Mouse (Mus musculus): ENCODE data around the gene Wdfy2. TPM values are rescaled to one million over a fixed set of nuclear protein-coding genes. Genes with fewer than 3 reads are reported as not detected.
"Not testable (repeated sequence)": the region's sequence is repeated elsewhere in the genome, so short reads cannot be mapped to it uniquely, and the experiment has no call there.

The Wdfy2 gene
- total and polyA plus RNA-seq, 2 experiments from 2014 or later, result 4.3 to 19.6 TPM

- no peaks in the 10 kb centered on the region for H3K9me3 ChIP-seq (ENCODE audit: low read length)
- H3K4me3 ChIP-seq (ENCODE audit: low read depth, low read length), result no peak overlapping the region
- H3K27ac ChIP-seq (ENCODE audit: low read depth, low read length), result no peak overlapping the region
- H3K4me1 ChIP-seq (ENCODE audit: insufficient read depth, low read length), result no peaks in the 10 kb centered on the region
- DNase-seq (ENCODE audit: low spot score) (no peak), ATAC-seq (ENCODE audit: low FRiP score) (no peak)
- H3K4me2 ChIP-seq (ENCODE audit: low read depth, low read length, poor library complexity, severe bottlenecking), result no peak overlapping the region
- no peak for TF ChIP-seq CTCF (IDR thresholded peaks at IDR 0.05)
- H3K27me3 ChIP-seq (ENCODE audit: insufficient read depth, low read length), result no peaks in the 10 kb centered on the region
- no peaks in the 10 kb centered on the region for H3K36me3 ChIP-seq (ENCODE audit: insufficient read depth, low read length)
- H3K9ac ChIP-seq (replicated peaks; ENCODE audit: low read length, poor library complexity, severe bottlenecking), result no peak overlapping the region
- WGBS, result 53% methylated on average over 6 of the region's 6 CpGs
Observed at GRCm38 (mm10) chr14:62829291-62829690, 8.2 kb upstream of the Wdfy2 start.

DNA sequence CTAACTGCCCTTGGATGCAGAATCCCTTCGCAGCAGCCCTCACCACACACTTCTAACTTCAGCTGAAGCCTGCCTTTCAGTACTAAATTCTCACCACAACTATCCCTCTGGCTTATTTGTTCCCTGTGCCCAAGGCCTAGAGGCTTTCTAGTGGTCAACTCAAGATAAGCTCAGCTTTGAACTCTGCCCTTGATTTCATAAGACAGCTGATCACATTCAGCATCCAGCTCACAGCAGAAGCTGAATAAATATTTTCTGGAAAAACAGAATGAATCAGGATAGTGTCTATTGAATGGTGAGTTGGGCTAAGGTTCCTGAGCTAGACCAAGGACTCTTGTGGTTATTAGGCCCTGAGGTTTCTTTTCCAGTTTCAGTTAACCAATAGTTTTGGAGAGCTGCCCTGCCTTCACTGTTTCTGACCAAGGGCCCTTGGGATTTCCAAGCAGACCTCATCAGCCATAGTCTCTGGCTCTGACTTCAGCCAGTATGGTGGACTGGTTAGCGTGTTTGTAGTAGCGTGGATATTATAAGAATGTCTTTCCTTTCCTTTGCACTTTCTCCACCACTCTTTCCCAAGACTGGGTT, 5.7 kb upstream of the Wdfy2 start:
- Histone ChIP-seq H3K9me3 (ENCODE audit: low read length) (no peaks in the 10 kb centered on the region), H3K4me2 (ENCODE audit: low read depth, low read length, poor library complexity, severe bottlenecking) (no peak overlapping the region), H3K27ac (ENCODE audit: low read depth, low read length) (no peak overlapping the region), H3K9ac (replicated peaks; ENCODE audit: low read length, poor library complexity, severe bottlenecking) (no peak overlapping the region), H3K27me3 (ENCODE audit: insufficient read depth, low read length) (no peaks in the 10 kb centered on the region), H3K4me1 (ENCODE audit: insufficient read depth, low read length) (no peaks in the 10 kb centered on the region), H3K4me3 (ENCODE audit: low read depth, low read length) (no peak overlapping the region), H3K36me3 (ENCODE audit: insufficient read depth, low read length) (no peaks in the 10 kb centered on the region)
- no peak for DNase-seq (ENCODE audit: low spot score)
- 95% methylated on average over 3 of the region's 3 CpGs for WGBS
- ATAC-seq (ENCODE audit: low FRiP score), result no peak
- TF ChIP-seq CTCF (IDR thresholded peaks at IDR 0.05), result no peak

GRCm38 (mm10) chr14:62833036-62833435, 4.4 kb upstream of the Wdfy2 start:
- no peak for DNase-seq (ENCODE audit: low spot score)
- no peaks in the 10 kb centered on the region for H3K9me3 ChIP-seq (ENCODE audit: low read length)
- H3K36me3 ChIP-seq (ENCODE audit: insufficient read depth, low read length), result no peaks in the 10 kb centered on the region
- H3K4me3 ChIP-seq (ENCODE audit: low read depth, low read length), result no peak overlapping the region
- H3K27me3 ChIP-seq (ENCODE audit: insufficient read depth, low read length), result no peaks in the 10 kb centered on the region
- no peak for ATAC-seq (ENCODE audit: low FRiP score)
- no peaks in the 10 kb centered on the region for H3K4me1 ChIP-seq (ENCODE audit: insufficient read depth, low read length)
- no peak overlapping the region for H3K4me2 ChIP-seq (ENCODE audit: low read depth, low read length, poor library complexity, severe bottlenecking)
- no peak for TF ChIP-seq CTCF (IDR thresholded peaks at IDR 0.05)
- no peak overlapping the region for H3K9ac ChIP-seq (replicated peaks; ENCODE audit: low read length, poor library complexity, severe bottlenecking)
- no peak overlapping the region for H3K27ac ChIP-seq (ENCODE audit: low read depth, low read length)
- 87% methylated on average over 7 of the region's 7 CpGs for WGBS

- no peaks in the 10 kb centered on the region for H3K9me3 ChIP-seq (ENCODE audit: low read length)
- no peak overlapping the region for H3K4me3 ChIP-seq (ENCODE audit: low read depth, low read length)
- TF ChIP-seq CTCF (IDR thresholded peaks at IDR 0.05), result no peak
- DNase-seq (ENCODE audit: low spot score) (no peak), ATAC-seq (ENCODE audit: low FRiP score) (no peak)
- H3K4me2 ChIP-seq (ENCODE audit: low read depth, low read length, poor library complexity, severe bottlenecking), result no peak overlapping the region
- WGBS, result 67% methylated on average over 3 of the region's 3 CpGs
- H3K27ac ChIP-seq (ENCODE audit: low read depth, low read length), result no peak overlapping the region
- no peaks in the 10 kb centered on the region for H3K36me3 ChIP-seq (ENCODE audit: insufficient read depth, low read length)
- H3K27me3 ChIP-seq (ENCODE audit: insufficient read depth, low read length), result no peaks in the 10 kb centered on the region
- peaks cover 2% of the 10 kb centered on the region; the same call in 1 of the 2 replicates for H3K4me1 ChIP-seq (ENCODE audit: insufficient read depth, low read length)
- no peak overlapping the region for H3K9ac ChIP-seq (replicated peaks; ENCODE audit: low read length, poor library complexity, severe bottlenecking)
Observed at GRCm38 (mm10) chr14:62833541-62833940, 3.9 kb upstream of the Wdfy2 start.

GRCm38 (mm10) chr14:62835737-62836136, 1.7 kb upstream of the Wdfy2 start:
- TF ChIP-seq CTCF (IDR thresholded peaks at IDR 0.05), result 0 out of 2 replicates have a peak, but pooled peaks have one; percentile 29
- peaks cover 16% of the 10 kb centered on the region for H3K4me1 ChIP-seq (ENCODE audit: insufficient read depth, low read length)
- not testable (repeated sequence) for H3K9ac ChIP-seq (replicated peaks; ENCODE audit: low read length, poor library complexity, severe bottlenecking); H3K4me3 ChIP-seq (ENCODE audit: low read depth, low read length); H3K36me3 ChIP-seq (ENCODE audit: insufficient read depth, low read length); ATAC-seq (ENCODE audit: low FRiP score); H3K4me2 ChIP-seq (ENCODE audit: low read depth, low read length, poor library complexity, severe bottlenecking); H3K27me3 ChIP-seq (ENCODE audit: insufficient read depth, low read length); H3K27ac ChIP-seq (ENCODE audit: low read depth, low read length); DNase-seq (ENCODE audit: low spot score); H3K9me3 ChIP-seq (ENCODE audit: low read length)
- 82% methylated on average over 3 of the region's 3 CpGs for WGBS

GRCm38 (mm10) chr14:62836926-62837640, 395 bp upstream of the Wdfy2 start:
- under 1% methylated on average over 37 of the region's 37 CpGs for WGBS
- peak overlapping the region; percentile 81; the same call in 1 of the 2 replicates for H3K9ac ChIP-seq (replicated peaks; ENCODE audit: low read length, poor library complexity, severe bottlenecking)
- peak overlapping the region; percentile 81 for H3K27ac ChIP-seq (ENCODE audit: low read depth, low read length)
- H3K9me3 ChIP-seq (ENCODE audit: low read length), result no peaks in the 10 kb centered on the region
- ATAC-seq (ENCODE audit: low FRiP score), result peak; percentile 98
- peak overlapping the region; percentile 50 for H3K4me2 ChIP-seq (ENCODE audit: low read depth, low read length, poor library complexity, severe bottlenecking)
- peak overlapping the region; percentile 85 for H3K4me3 ChIP-seq (ENCODE audit: low read depth, low read length)
- 0 out of 2 replicates have a peak, but pooled peaks cover 2% of the 10 kb centered on the region for H3K36me3 ChIP-seq (ENCODE audit: insufficient read depth, low read length)
- TF ChIP-seq CTCF (IDR thresholded peaks at IDR 0.05), result peak; percentile 96
- peak; percentile 100 for DNase-seq (ENCODE audit: low spot score)
- H3K4me1 ChIP-seq (ENCODE audit: insufficient read depth, low read length), result peaks cover 16% of the 10 kb centered on the region
- H3K27me3 ChIP-seq (ENCODE audit: insufficient read depth, low read length), result no peaks in the 10 kb centered on the region
